Mouse (Mus musculus) erythroblast, embryonic 14.5 days (primary cell): ENCODE data around the gene Trmt1.

Experiments
- GATA1 ChIP-seq: IDR thresholded peaks from 2 replicates; pipeline ENCODE4 v1.6.1; 2012; ENCODE audit warnings: low read length, inconsistent platforms, mixed read lengths
- TAL1 ChIP-seq: IDR thresholded peaks from 3 replicates; pipeline ENCODE4 v1.6.1; 2012; ENCODE audit warnings: low read length, inconsistent platforms, mixed read lengths

DNA sequence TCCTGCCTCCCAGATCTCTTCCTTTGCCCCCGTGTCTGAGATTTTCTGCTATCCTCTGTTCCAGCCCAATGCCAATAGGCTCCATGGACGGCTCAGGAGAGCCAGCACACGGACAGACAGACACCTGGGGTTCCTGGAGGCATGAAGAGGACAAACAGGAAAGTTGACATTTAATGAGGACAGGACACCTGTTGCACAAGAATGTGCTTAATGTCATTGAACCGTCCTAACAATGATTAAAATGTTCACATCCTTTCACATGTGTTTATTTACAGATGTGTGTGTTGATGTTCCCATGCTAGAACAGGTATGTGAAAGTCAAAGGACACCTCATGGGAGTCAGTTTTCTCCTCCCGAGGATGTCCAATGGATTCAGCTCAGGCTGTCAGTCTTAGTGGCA, 43.1 kb upstream of the Trmt1 start:
- TF ChIP-seq GATA1 = no peak
- TF ChIP-seq TAL1 = no peak
